Mouse (Mus musculus): ENCODE measurements at regions not wholly inside any gene's neighbourhood (a gene's known extent, or its start where the extent isn't known, plus 50 kb on each side); places are given as distances from the start of the nearest gene placed in this dataset.

- TF ChIP-seq CTCF (IDR thresholded peaks at IDR 0.05) (no peak), EP300 (IDR thresholded peaks at IDR 0.05) (no peak)
These were observed 104.9 kb upstream of the Krr1 start for GRCm38 (mm10) chr10:111867538-111867937.

Data from lung, postnatal 0 days (tissue).